Mouse (Mus musculus) erythroblast, embryonic 14.5 days (primary cell): ENCODE results near the gene Mr1.

ENCODE experiments used
- GATA1 ChIP-seq: IDR thresholded peaks from 2 replicates; pipeline ENCODE4 v1.6.1; 2012; ENCODE audit warnings: low read length, inconsistent platforms, mixed read lengths
- TAL1 ChIP-seq: IDR thresholded peaks from 3 replicates; pipeline ENCODE4 v1.6.1; 2012; ENCODE audit warnings: low read length, inconsistent platforms, mixed read lengths

- TF ChIP-seq TAL1 = no peak
- TF ChIP-seq GATA1 = no peak
Measured at GRCm38 (mm10) chr1:155088046-155088445, 58.6 kb downstream of the Mr1 start.
